Comparison of ENCODE assay signal across 8 mouse cellular contexts in the genomic region with DNA sequence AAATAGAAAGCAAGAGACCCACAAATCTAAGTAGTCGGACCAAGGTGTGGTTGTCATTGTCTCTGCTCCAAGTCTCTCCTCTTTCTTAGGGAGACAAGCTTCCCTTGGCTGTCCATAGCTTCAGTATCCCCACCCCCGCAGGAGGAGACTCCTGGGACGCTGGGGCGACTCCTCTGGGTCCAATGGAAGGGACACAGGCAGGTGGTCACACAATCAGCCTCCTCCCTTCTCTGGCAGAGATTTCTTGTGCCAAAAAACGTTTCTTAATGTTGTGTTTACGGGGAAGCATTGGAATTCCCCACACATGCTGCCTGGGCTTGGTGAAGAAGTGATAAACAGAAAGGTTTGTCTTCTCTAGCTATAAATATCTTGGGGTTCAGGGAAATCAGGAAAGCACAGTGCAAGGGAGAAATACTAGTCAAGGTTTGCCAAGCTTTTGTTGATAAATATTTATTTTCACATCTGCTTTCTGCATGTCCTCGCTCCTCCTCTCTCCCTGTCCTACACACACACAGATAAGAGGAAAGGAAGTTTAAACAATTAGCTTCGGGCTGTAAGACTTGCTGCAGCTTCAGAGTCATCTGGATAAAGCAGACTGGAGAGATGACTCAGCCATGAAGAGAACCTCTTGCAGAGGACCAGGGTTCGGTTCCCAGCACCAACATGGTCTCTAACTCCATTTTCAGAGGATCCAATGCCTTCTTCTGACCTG. TPM values are rescaled to one million over a fixed set of nuclear protein-coding genes. Genes with fewer than 3 reads are reported as not detected.
DNase-seq lines count a peak whose midpoint lies in the region; ATAC-seq and TF ChIP-seq lines count a peak whose summit lies in the region.

No protein-coding gene starts in this region.

- peak; percentile 61 for DNase-seq in gastrocnemius, adult 2 months
- no peak for DNase-seq in gastrocnemius, adult 8-10 months (ENCODE audit: low spot score in 2 of 2)
- peak; percentile 99 for DNase-seq in heart, adult 11 months
- DNase-seq in lung, postnatal 4 days: peak; percentile 40 to 60
- no peak for DNase-seq in layer of hippocampus, adult 8-10 months (ENCODE audit: low spot score in 2 of 2)
- DNase-seq in left cerebral cortex, adult 8-10 months (ENCODE audit: low spot score in 2 of 2): no peak

- no peak overlapping the region for H3K9ac ChIP-seq in intestine, embryonic 15.5 days

- H3K4me1 ChIP-seq in intestine, embryonic 15.5 days (replicated peaks): peaks cover 10% of the 10 kb centered on the region

- peak overlapping the region; percentile 42 for H3K4me2 ChIP-seq in intestine, embryonic 15.5 days (replicated peaks)

- intact Hi-C loops in gastrocnemius, adult 2 months (cut with DNase I): no loop called here

- peak; percentile 60 for ATAC-seq in intestine, embryonic 15.5 days
- ATAC-seq in CD4-positive, CD25-positive, alpha-beta regulatory T cell, adult 4 months: no peak

- no peaks in the 10 kb centered on the region for H3K27me3 ChIP-seq in intestine, embryonic 15.5 days (replicated peaks)

- peak overlapping the region; percentile 52 for H3K4me3 ChIP-seq in gastrocnemius, adult 2 months
- no peak overlapping the region for H3K4me3 ChIP-seq in intestine, embryonic 15.5 days (replicated peaks)

- WGBS in intestine, embryonic 15.5 days: 34% methylated on average over 9 of the region's 9 CpGs

- no peak for TF ChIP-seq CTCF in gastrocnemius, adult 2 months (IDR thresholded peaks at IDR 0.05)

- no peaks in the 10 kb centered on the region for H3K36me3 ChIP-seq in intestine, embryonic 15.5 days

- H3K27ac ChIP-seq in gastrocnemius, adult 2 months: peak overlapping the region; percentile 81
- peak overlapping the region; percentile 11; the same call in 1 of the 2 replicates for H3K27ac ChIP-seq in intestine, embryonic 15.5 days

- no peaks in the 10 kb centered on the region for H3K9me3 ChIP-seq in intestine, embryonic 15.5 days

RNA-seq across cellular contexts. Expression of a gene that starts 34.5 kb away (rescaled TPM):
- under 1 TPM in 1 of 2 experiments, not detected in 1; 0.25 TPM for total RNA-seq in gastrocnemius, adult 2 months (2021)
- under 1 TPM in 1 of 4 experiments, not detected in 3; 0.45 TPM for total RNA-seq in gastrocnemius, adult 8-10 months (2022)
- 4.8 and 5.1 TPM in 2 replicates for polyA plus RNA-seq in intestine, embryonic 15.5 days (2015; fragmentation: Nextera tagmentation; extraction: Ambion mirVana)
- 1 to 10 TPM; 1.9 to 3.1 TPM for polyA plus RNA-seq in CD4-positive, CD25-positive, alpha-beta regulatory T cell, adult 4 months (2017; shearing (Covaris generic))
- 1 to 10 TPM; 4.3 to 5.8 (median 4.8) TPM for total RNA-seq in layer of hippocampus, adult 8-10 months (2022)
- 1 to 10 TPM; 4.0 to 5.3 (median 4.5) TPM for total RNA-seq in left cerebral cortex, adult 8-10 months (2022)

Comparison
In these comparisons a context has a peak if more than half of its experiments do, and no peak if none do; other contexts are left out.
1. DNase-seq: peak in gastrocnemius, adult 2 months (single experiment), heart, adult 11 months (single experiment) and lung, postnatal 4 days (2 of 2); none in gastrocnemius, adult 8-10 months (0 of 2), layer of hippocampus, adult 8-10 months (0 of 2) and left cerebral cortex, adult 8-10 months (0 of 2).